Mouse (Mus musculus) testis, adult 2 months (tissue): Measurements from ENCODE around the gene Mgme1.

Experiments
- CTCF ChIP-seq: fragments of 200-500 bp; IDR thresholded peaks from 2 replicates; pipeline ENCODE4 v1.5.1; 2012; ENCODE audit warnings: low read depth, mild to moderate bottlenecking, inconsistent platforms, low read length, moderate library complexity; ENCODE audit not compliant: control insufficient read depth, insufficient read depth, insufficient replicate concordance
- POLR2A ChIP-seq: fragments of 200-500 bp; IDR thresholded peaks from 2 replicates; pipeline ENCODE4 v1.6.1; 2012; ENCODE audit warnings: low read depth, mild to moderate bottlenecking, inconsistent platforms, low read length, moderate library complexity; ENCODE audit not compliant: control insufficient read depth

DNA sequence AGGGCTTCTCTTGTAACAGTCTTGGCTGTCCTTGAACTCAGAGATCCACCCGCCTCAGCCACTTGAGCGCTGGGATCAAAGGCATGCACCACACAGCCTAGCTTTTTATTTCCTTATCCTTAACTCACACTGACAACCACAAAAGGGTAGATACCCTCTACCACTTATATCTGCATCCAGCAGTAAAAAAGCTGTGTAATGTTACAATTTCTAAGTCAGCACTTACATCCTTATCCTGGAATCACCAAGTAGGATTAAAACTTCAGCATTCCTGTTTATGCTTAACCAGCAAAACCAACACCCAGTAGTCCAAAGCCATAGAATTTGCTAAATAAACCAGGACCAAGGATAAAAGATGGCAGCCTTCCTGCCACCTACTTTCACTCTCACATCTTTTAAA is 7.6 kb upstream of the Mgme1 start:
- TF ChIP-seq POLR2A, result no peak
- no peak for TF ChIP-seq CTCF
